Mouse (Mus musculus) liver, embryonic 11.5 days (tissue): ENCODE measurements around the gene Zfp105. TPM values are rescaled to one million over a fixed set of nuclear protein-coding genes. Genes with fewer than 3 reads are reported as not detected.

Experiments used
- ATAC-seq: fragments of 200-750 bp; cut with Nextera tagmentation; replicated peaks from 2 replicates; pipeline ENCODE4 v1.8.0; 2017; ENCODE audit warnings: moderate number of reproducible peaks, mild to moderate bottlenecking, moderate TSS enrichment, moderate library complexity; ENCODE audit not compliant: low FRiP score
- DNase-seq: peaks from one replicate; pipeline ENCODE4 v3.0.0-alpha.2; 2017; ENCODE audit warnings: low spot score
- H3K27ac ChIP-seq: fragments of 300-500 bp; sonication (generic); 2 replicates; pipeline ENCODE4 v1.5.1; 2014; ENCODE audit warnings: mild to moderate bottlenecking, low read depth, low read length, control low read depth
- H3K27me3 ChIP-seq: fragments of 300-500 bp; sonication (generic); replicated peaks from 2 replicates; pipeline ENCODE4 v1.6.1; 2014; ENCODE audit warnings: low read length, mixed read lengths; ENCODE audit not compliant: control insufficient read depth, insufficient read depth
- H3K36me3 ChIP-seq: fragments of 300-500 bp; sonication (generic); 2 replicates; pipeline ENCODE4 v1.6.1; 2014; ENCODE audit warnings: mild to moderate bottlenecking, low read length, moderate library complexity, mixed read lengths; ENCODE audit not compliant: control insufficient read depth, insufficient read depth
- H3K4me1 ChIP-seq: fragments of 300-500 bp; sonication (generic); replicated peaks from 2 replicates; pipeline ENCODE4 v1.6.1; 2014; ENCODE audit warnings: low read length, mixed read lengths; ENCODE audit not compliant: control insufficient read depth, insufficient read depth
- H3K4me2 ChIP-seq: fragments of 300-500 bp; sonication (generic); 2 replicates; pipeline ENCODE4 v1.6.1; 2014; ENCODE audit warnings: mild to moderate bottlenecking, control low read depth, moderate library complexity
- H3K4me3 ChIP-seq: fragments of 300-500 bp; sonication (generic); 2 replicates; pipeline ENCODE4 v1.5.1; 2014; ENCODE audit warnings: low read depth, low read length, control low read depth
- H3K9ac ChIP-seq: fragments of 300-500 bp; sonication (generic); 2 replicates; pipeline ENCODE4 v1.6.1; 2014; ENCODE audit warnings: low read depth, low read length, control low read depth
- H3K9me3 ChIP-seq: fragments of 300-500 bp; sonication (generic); 2 replicates; pipeline ENCODE4 v1.6.1; 2016; ENCODE audit warnings: low read length, inconsistent platforms, mixed read lengths; ENCODE audit not compliant: control insufficient read depth
- WGBS: fragments of 180-500 bp; shearing (Covaris S2); extraction: QIAGEN DNeasy Blood & Tissue Kit; methylation state at CpG from one replicate; pipeline ENCODE4 v1.1.7; 2014; 5-methylcytosine and 5-hydroxymethylcytosine counted together
- polyA plus RNA-seq: library from polyadenylated mRNA; unstranded; fragments of >200 nt; fragmentation: Nextera tagmentation; extraction: Ambion mirVana; gene quantifications from 2 replicates; pipeline ENCODE4 v1.2.1, GENCODE M21; 2014

Gene Zfp105
- polyA plus RNA-seq = 11.1 and 11.6 TPM in 2 replicates

DNA sequence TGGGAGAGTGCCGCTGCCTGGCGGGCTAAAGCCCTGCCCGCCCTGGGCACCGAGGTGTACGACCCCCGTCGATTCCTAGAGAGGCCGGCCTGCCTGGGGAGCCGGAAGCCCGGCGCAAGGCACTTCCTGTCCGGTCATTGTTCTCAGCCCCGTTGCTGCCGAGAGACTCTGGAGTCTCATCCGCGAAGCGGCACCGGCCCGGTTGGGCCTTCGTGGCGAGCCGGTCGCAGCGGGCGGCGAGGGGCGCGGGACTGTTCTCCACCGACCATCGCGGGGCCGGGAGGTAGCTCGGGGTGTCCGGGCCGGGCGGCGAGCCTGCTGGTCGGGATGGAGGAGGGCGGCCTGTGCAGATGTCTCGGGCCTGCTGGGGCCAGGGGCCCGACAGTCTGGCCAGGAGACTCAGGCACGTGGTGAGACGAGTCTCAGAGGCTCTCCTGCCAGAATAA is at the start of gene Zfp105:
Gene Zfp105, plus strand, starts transcription at position 137 of the 446 bp plus-strand sequence.
- Histone ChIP-seq H3K4me2 (peak within 1 kb of the TSS; percentile 75), H3K9ac (peak within 1 kb of the TSS; percentile 78), H3K27me3 (peaks cover 4% of the 10 kb centered on the region; the same call in 1 of the 2 replicates), H3K36me3 (peaks cover 23% of the 10 kb centered on the region), H3K4me1 (no peaks in the 10 kb centered on the region), H3K27ac (no peak within 1 kb of the TSS), H3K9me3 (no peaks in the 10 kb centered on the region), H3K4me3 (peak within 1 kb of the TSS; percentile 67)
- WGBS = under 1% methylated on average over 43 of the region's 43 CpGs
- peak; percentile 89 for ATAC-seq
- peak; percentile 86 for DNase-seq

DNA sequence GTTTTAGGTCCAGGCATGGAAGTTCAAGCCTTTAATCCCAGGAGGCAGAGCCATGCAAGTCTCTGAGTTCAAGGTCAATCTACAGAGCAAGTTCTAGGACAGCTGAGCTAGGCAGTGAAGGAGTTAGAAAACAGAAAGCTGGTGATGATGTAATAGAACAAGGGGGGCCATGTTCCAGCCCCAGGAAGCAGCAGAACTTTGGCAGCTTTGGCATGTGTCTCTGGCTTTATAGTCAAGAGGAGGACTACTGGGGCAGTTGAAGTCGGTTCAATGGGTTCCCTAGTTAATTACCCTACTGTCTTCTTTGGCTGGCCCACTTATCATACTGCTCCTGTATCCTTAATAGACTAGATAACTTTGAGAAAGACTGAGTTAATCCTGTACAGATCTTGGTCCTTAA is 48.2 kb upstream of the Zfp105 start:
- Histone ChIP-seq H3K9me3 (no peaks in the 10 kb centered on the region; the same call in 1 of the 2 replicates), H3K4me1 (no peaks in the 10 kb centered on the region), H3K4me3 (no peak overlapping the region), H3K4me2 (no peak overlapping the region), H3K27me3 (no peaks in the 10 kb centered on the region), H3K36me3 (no peaks in the 10 kb centered on the region), H3K9ac (no peak overlapping the region), H3K27ac (no peak overlapping the region)
- WGBS = 58% methylated on average over 1 of the region's 1 CpGs
- DNase-seq (no peak), ATAC-seq (no peak)

DNA sequence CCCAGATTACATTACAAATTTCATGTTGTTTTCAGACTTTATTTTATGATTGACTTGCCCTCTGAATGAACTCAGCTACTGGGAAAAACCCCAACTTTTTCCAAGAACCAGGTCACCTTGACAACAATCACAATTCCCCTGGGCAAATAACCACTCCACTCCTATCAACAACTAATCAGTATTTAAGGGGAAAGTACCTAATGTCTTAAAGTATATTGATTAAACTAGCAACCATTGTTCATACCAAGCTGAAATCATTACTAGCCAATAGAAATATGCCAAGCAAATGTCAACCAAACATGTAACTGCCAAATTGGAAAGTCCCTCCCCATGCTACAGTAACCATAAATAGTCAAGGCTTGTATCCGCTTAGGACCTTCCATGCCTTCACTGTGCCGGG is 47.7 kb upstream of the Zfp105 start:
- no peaks in the 10 kb centered on the region; the same call in 1 of the 2 replicates for H3K9me3 ChIP-seq
- 83% methylated on average over 2 of the region's 2 CpGs for WGBS
- no peak for ATAC-seq
- H3K27me3 ChIP-seq = no peaks in the 10 kb centered on the region
- no peak for DNase-seq
- no peak overlapping the region for H3K4me2 ChIP-seq
- H3K4me3 ChIP-seq = no peak overlapping the region
- no peak overlapping the region for H3K9ac ChIP-seq
- H3K36me3 ChIP-seq = no peaks in the 10 kb centered on the region
- no peaks in the 10 kb centered on the region for H3K4me1 ChIP-seq
- no peak overlapping the region for H3K27ac ChIP-seq

DNA sequence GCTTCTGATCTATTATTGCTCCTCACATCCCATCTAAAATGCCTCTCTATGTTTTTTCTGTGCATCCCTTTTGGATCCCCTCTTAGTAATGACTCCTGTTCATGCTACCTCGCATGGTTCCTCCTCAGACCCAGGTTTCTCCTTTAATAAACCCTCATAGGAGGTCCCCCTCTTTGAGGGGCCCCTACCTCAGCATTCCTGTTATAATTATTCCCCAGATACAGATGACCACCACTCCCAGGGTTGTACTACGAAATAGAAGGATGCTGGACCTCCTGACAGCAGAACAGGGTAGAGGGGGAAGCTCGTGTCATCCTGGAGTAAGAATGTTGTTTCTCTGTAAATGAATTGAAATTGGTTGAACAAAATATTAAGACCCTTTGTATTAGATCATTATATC is 37.5 kb upstream of the Zfp105 start, which contains the start of gene Zkscan7:
Gene Zkscan7, plus strand, starts transcription at position 301 of the 400 bp plus-strand sequence.
- no peaks in the 10 kb centered on the region for H3K27me3 ChIP-seq
- H3K36me3 ChIP-seq = no peaks in the 10 kb centered on the region
- H3K4me2 ChIP-seq = peak within 1 kb of the TSS; percentile 91
- DNase-seq = no peak
- ATAC-seq = no peak
- 75% methylated on average over 3 of the region's 3 CpGs for WGBS
- no peaks in the 10 kb centered on the region for H3K9me3 ChIP-seq
- H3K4me3 ChIP-seq = peak within 1 kb of the TSS; percentile 65
- H3K27ac ChIP-seq = no peak within 1 kb of the TSS
- no peaks in the 10 kb centered on the region for H3K4me1 ChIP-seq
- no peak within 1 kb of the TSS for H3K9ac ChIP-seq

DNA sequence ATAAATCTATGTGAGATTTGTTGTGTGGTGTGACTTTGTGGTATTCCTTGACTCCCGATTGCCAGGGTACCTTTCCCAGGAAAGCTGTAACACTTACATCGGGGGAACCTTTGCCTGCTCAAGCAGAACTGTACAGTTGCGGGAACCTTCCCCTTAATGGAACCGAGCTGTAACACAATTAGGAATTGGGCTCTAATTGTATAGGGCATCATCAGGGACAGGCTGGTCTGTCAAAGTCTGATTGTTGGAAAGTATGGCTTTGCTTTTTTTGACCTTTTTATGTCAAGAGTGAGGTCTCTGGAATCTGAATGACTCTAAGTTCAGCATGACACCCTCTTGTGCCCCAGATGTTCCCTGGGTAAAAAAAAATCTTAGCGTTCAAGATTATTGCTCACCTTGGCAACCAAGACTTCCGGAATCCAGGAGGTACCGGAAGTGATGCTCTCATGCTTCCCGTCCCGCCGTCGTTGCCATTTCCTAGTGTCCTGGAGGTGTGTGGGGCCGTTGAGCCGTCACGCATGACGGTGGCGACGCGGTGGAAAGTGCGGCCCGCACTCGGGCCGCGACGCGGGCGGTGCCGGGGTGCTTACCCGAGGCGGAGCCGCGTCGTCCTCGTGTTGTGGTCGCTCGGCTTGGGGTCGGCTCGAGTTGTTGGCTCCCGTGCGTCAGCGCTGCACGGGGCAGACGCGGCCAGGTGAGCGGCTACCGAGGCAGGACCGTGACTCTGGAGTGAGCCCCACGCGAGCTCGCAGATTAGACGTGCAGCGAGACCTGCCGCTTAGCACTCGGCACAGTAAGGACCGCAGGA is 36.3 kb upstream of the Zfp105 start:
- H3K4me3 ChIP-seq = peak overlapping the region; percentile 65
- 6% methylated on average over 54 of the region's 54 CpGs for WGBS

DNA sequence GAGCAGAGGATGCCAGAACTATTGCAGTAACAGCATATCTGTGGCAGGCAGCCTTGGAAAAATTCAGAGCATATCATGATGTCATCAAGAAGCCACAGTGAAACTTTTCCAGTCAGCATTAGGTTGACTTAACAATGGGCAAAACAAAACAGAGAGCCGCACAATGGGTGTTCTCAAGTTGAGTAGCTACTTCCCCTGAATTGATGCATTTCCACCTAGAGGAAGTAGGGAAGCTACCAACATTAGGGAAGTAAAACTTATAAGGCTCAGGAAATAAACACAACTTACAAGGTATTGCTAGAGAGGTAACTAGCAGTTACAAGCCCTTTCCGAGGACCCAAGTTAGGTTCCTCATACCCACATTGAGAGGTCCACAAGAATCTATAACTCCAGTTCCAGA is 21.8 kb upstream of the Zfp105 start:
- Histone ChIP-seq H3K9ac (no peak overlapping the region), H3K4me3 (no peak overlapping the region), H3K4me2 (no peak overlapping the region), H3K36me3 (no peaks in the 10 kb centered on the region), H3K4me1 (no peaks in the 10 kb centered on the region), H3K9me3 (peaks cover under 1% of the 10 kb centered on the region; the same call in 1 of the 2 replicates), H3K27me3 (no peaks in the 10 kb centered on the region), H3K27ac (no peak overlapping the region)
- no peak for ATAC-seq
- 86% methylated on average over 2 of the region's 2 CpGs for WGBS
- DNase-seq = no peak

More for the DNA sequence above, 36.3 kb upstream of the Zfp105 start:
- Histone ChIP-seq H3K27me3 (no peaks in the 10 kb centered on the region), H3K9me3 (no peaks in the 10 kb centered on the region), H3K9ac (peak overlapping the region; percentile 79), H3K4me1 (no peaks in the 10 kb centered on the region), H3K27ac (no peak overlapping the region), H3K4me2 (peak overlapping the region; percentile 91), H3K36me3 (no peaks in the 10 kb centered on the region)
- peak; percentile 51 for DNase-seq
- ATAC-seq = peak; percentile 70

DNA sequence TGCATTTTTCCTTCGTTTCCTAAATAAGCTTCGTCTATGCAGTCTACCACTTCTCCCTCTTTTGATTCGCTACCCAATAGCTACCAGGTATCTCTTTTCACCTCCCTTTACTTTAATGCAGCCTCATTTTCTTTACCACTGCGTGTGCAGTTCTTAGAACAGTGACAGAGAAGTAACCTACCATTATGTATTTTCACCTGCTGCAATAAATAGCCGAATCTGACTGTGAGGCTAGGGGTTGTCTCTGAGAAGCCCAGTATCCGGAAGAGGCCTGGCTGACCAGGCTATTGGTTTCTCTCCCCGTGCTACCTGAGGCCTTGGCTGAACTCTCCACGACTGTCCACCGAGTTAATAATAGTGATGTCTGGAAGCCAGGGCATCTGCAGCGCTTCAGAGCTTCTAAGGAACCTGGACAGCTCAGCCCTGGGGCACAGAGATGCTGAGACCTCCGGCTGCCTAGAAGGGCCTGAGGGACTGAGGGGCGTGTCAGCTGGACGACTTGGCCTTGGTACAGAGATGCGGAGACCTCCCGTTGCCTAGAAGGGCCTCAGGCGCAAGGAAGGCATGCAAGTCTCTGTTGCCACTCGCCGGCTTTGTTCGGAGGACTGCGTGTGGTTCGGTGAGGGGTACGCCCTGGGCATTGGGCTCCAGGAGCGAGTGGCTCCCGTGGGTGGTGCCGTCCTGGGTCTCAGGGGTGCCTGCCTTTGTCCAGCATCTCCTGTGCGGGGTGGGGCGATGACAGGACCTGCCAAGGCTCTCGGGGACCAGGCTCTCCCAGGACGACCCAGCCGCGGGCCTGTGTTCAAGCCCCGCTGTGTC is 19.9 kb upstream of the Zfp105 start:
- H3K9ac ChIP-seq = peak overlapping the region; percentile 58

DNA sequence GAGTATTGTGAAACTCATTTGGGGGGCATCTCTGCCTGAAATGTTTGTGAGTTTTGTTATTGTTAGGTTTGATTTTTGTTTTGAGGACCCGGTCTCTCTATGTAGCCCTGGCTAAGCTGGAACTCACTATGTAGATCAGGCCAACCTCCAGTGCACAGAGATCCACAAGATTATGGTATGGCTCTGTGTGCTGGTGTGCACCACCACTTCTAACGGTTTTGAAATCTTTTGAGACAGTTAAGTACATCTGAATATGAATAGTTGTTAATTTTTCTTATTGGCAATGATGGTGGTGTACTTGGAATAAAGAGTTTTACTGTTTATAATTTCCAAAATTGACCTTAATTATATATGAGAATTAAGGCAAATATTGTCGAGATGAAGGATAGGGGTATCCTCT is 436 bp upstream of the Zfp105 start:
- ATAC-seq = no peak
- Histone ChIP-seq H3K36me3 (peaks cover 19% of the 10 kb centered on the region), H3K9me3 (no peaks in the 10 kb centered on the region), H3K4me3 (peak overlapping the region; percentile 67; the same call in 1 of the 2 replicates), H3K27ac (no peak overlapping the region), H3K9ac (no peak overlapping the region), H3K27me3 (peaks cover 4% of the 10 kb centered on the region; the same call in 1 of the 2 replicates), H3K4me1 (no peaks in the 10 kb centered on the region), H3K4me2 (peak overlapping the region; percentile 75)
- DNase-seq = no peak
- 26% methylated on average over 3 of the region's 3 CpGs for WGBS

More for the DNA sequence above, 19.9 kb upstream of the Zfp105 start:
- Histone ChIP-seq H3K27ac (no peak overlapping the region), H3K36me3 (no peaks in the 10 kb centered on the region), H3K4me3 (peak overlapping the region; percentile 48), H3K27me3 (no peaks in the 10 kb centered on the region), H3K9me3 (no peaks in the 10 kb centered on the region), H3K4me2 (peak overlapping the region; percentile 64), H3K4me1 (no peaks in the 10 kb centered on the region)
- ATAC-seq (peak; percentile 45; the same call in 1 of the 2 replicates), DNase-seq (peak; percentile 52)
- 19% methylated on average over 32 of the region's 32 CpGs for WGBS
